Mouse (Mus musculus) CH12.LX (cell line): ENCODE results near the gene Prkaa2. TPM values are rescaled to one million over a fixed set of nuclear protein-coding genes. Genes with fewer than 3 reads are reported as not detected.

Experiments used
- DNase-seq: peaks from one replicate; pipeline ENCODE4 v3.0.0-alpha.2; 2013; ENCODE audit errors: extremely low read depth
- H3K27ac ChIP-seq: 2 replicates; pipeline ENCODE4 v1.5.1; 2012; ENCODE audit warnings: low read depth, mild to moderate bottlenecking, control low read depth, moderate library complexity; ENCODE audit not compliant: insufficient read depth
- H3K27me3 ChIP-seq: replicated peaks from 2 replicates; pipeline ENCODE3; 2012; ENCODE audit warnings: inconsistent platforms
- H3K36me3 ChIP-seq, 2 experiments: replicated peaks in 1 of 2; 2 replicates each; pipeline versions ENCODE3 to v1.6.1; 2012; ENCODE audit warnings: inconsistent platforms in 1 of 2, low read length in 1 of 2, mild to moderate bottlenecking in 1 of 2, mixed read lengths in 1 of 2, moderate library complexity in 1 of 2; ENCODE audit not compliant: control insufficient read depth in 1 of 2, insufficient read depth in 1 of 2
- H3K4me1 ChIP-seq, 2 experiments: 2 replicates each; pipeline ENCODE4 v1.6.1; 2012; ENCODE audit warnings: inconsistent platforms in 1 of 2, moderate library complexity in 1 of 2; ENCODE audit not compliant: insufficient read depth in 2 of 2, control insufficient read depth in 1 of 2
- H3K4me2 ChIP-seq: 2 replicates; pipeline ENCODE4 v1.6.1; 2012; ENCODE audit warnings: low read depth, mild to moderate bottlenecking, control low read depth; ENCODE audit not compliant: poor library complexity, insufficient read depth, severe bottlenecking
- H3K4me3 ChIP-seq, 3 experiments: fragments of 150-350 bp in 1 of 3; sonication (generic) in 1 of 3; replicated peaks in 1 of 3; 2 replicates each; pipeline versions ENCODE3 to v1.5.1; 2011 to 2012; ENCODE audit warnings: low read depth in 2 of 3, low read length in 2 of 3, mild to moderate bottlenecking in 2 of 3, moderate library complexity in 2 of 3, control low read depth in 1 of 3, improper control_type of control experiment in 1 of 3, inconsistent platforms in 1 of 3, mixed read lengths in 1 of 3; ENCODE audit not compliant: poor library complexity in 1 of 3
- H3K79me2 ChIP-seq: replicated peaks from 2 replicates; pipeline ENCODE4 v1.6.1; 2012; ENCODE audit warnings: mild to moderate bottlenecking, moderate library complexity; ENCODE audit not compliant: control insufficient read depth, poor library complexity, insufficient read depth, severe bottlenecking; ENCODE audit errors: extremely low read depth
- H3K9ac ChIP-seq: 2 replicates; pipeline ENCODE4 v1.6.1; 2012; ENCODE audit warnings: low read depth, mild to moderate bottlenecking, control low read depth, moderate library complexity; ENCODE audit not compliant: insufficient read depth
- H3K9me3 ChIP-seq: replicated peaks from 2 replicates; pipeline ENCODE3; 2012; ENCODE audit warnings: low read length, inconsistent platforms, mixed read lengths
- CHD1 ChIP-seq: IDR thresholded peaks from 2 replicates; pipeline ENCODE4 v1.6.1; 2012; ENCODE audit warnings: low read depth, low read length, improper control_type of control experiment, inconsistent platforms
- CTCF ChIP-seq, 2 experiments: IDR thresholded peaks in 1 of 2; conservative IDR thresholded peaks in 1 of 2; 2 replicates each; pipeline ENCODE4 v1.5.1; 2011 to 2012; ENCODE audit warnings: low read depth in 2 of 2, low read length in 2 of 2, improper control_type of control experiment in 1 of 2, inconsistent platforms in 1 of 2, mild to moderate bottlenecking in 1 of 2, moderate library complexity in 1 of 2
- E2F4 ChIP-seq: IDR thresholded peaks from 2 replicates; pipeline ENCODE4 v1.6.1; 2011; ENCODE audit warnings: low read depth, low read length, improper control_type of control experiment; ENCODE audit not compliant: insufficient replicate concordance
- HCFC1 ChIP-seq: IDR thresholded peaks from 2 replicates; pipeline ENCODE4 v1.6.1; 2012; ENCODE audit warnings: low read depth, mild to moderate bottlenecking, inconsistent platforms, low read length, improper control_type of control experiment
- JUND ChIP-seq: conservative IDR thresholded peaks from 2 replicates; pipeline ENCODE4 v1.6.1; 2011; ENCODE audit warnings: low read depth, low read length, improper control_type of control experiment
- KAT2A ChIP-seq: IDR thresholded peaks from 2 replicates; pipeline ENCODE4 v1.6.1; 2012; ENCODE audit warnings: low read length, improper control_type of control experiment, inconsistent platforms; ENCODE audit not compliant: insufficient replicate concordance
- MEF2A ChIP-seq: IDR thresholded peaks from 2 replicates; pipeline ENCODE4 v1.6.1; 2014; ENCODE audit warnings: low read depth, mild to moderate bottlenecking, inconsistent platforms, low read length, improper control_type of control experiment, borderline replicate concordance
- MXI1 ChIP-seq: IDR thresholded peaks from 2 replicates; pipeline ENCODE4 v1.6.1; 2011; ENCODE audit warnings: mild to moderate bottlenecking, low read depth, low read length, improper control_type of control experiment
- MYC ChIP-seq: IDR thresholded peaks from 2 replicates; pipeline ENCODE4 v1.6.1; 2011; ENCODE audit warnings: low read depth, mild to moderate bottlenecking, improper control_type of control experiment, low read length
- NELFE ChIP-seq: IDR thresholded peaks from 2 replicates; pipeline ENCODE4 v1.6.1; 2011; ENCODE audit warnings: low read depth, low read length, improper control_type of control experiment
- NRF1 ChIP-seq: IDR thresholded peaks from 2 replicates; pipeline ENCODE4 v1.6.1; 2014; ENCODE audit warnings: low read depth, mild to moderate bottlenecking, inconsistent platforms, low read length, improper control_type of control experiment, moderate library complexity
- RCOR1 ChIP-seq: conservative IDR thresholded peaks from 2 replicates; pipeline ENCODE4 v1.6.1; 2012; ENCODE audit warnings: low read depth, mild to moderate bottlenecking, inconsistent platforms, low read length, improper control_type of control experiment
- SIN3A ChIP-seq: IDR thresholded peaks from 2 replicates; pipeline ENCODE4 v1.6.1; 2012; ENCODE audit warnings: low read length, improper control_type of control experiment, inconsistent platforms
- SMC3 ChIP-seq: IDR thresholded peaks from 2 replicates; pipeline ENCODE4 v1.6.1; 2011; ENCODE audit warnings: low read depth, low read length, improper control_type of control experiment
- TBP ChIP-seq: conservative IDR thresholded peaks from 2 replicates; pipeline ENCODE4 v1.6.1; 2011; ENCODE audit warnings: low read depth, low read length, improper control_type of control experiment
- TCF12 ChIP-seq: IDR thresholded peaks from 2 replicates; pipeline ENCODE4 v1.6.1; 2014; ENCODE audit warnings: low read depth, mild to moderate bottlenecking, inconsistent platforms, low read length, improper control_type of control experiment
- UBTF ChIP-seq: IDR thresholded peaks from 2 replicates; pipeline ENCODE4 v1.6.1; 2012; ENCODE audit warnings: low read depth, mild to moderate bottlenecking, inconsistent platforms, low read length, improper control_type of control experiment, moderate library complexity
- USF1 ChIP-seq: IDR thresholded peaks from 2 replicates; pipeline ENCODE4 v1.6.1; 2014; ENCODE audit warnings: low read depth, mild to moderate bottlenecking, inconsistent platforms, low read length, improper control_type of control experiment
- ZNF384 ChIP-seq: IDR thresholded peaks from 2 replicates; pipeline ENCODE4 v1.6.1; 2012; ENCODE audit warnings: low read depth, low read length, improper control_type of control experiment, inconsistent platforms
- dilution Hi-C: fragments of 300-500 bp; cut with MboI; formaldehyde crosslinking; loops from 2 replicates; pipeline ENCODE4 v1.14.3; 2020; ENCODE audit warnings: low sequenced_read_pairs; ENCODE audit not compliant: extremely low pct_unique_long_range_greater_than_20kb, extremely low pct_ligation_motif_present
- in situ Hi-C: fragments of 300-500 bp; cut with MboI; formaldehyde crosslinking; loops from 3 replicates; pipeline ENCODE4 v1.14.3; 2019; ENCODE audit warnings: low sequenced_read_pairs, low pct_ligation_motif_present, low pct_unique_long_range_greater_than_20kb, mixed read lengths
- polyA plus RNA-seq: library from polyadenylated mRNA; unstranded; fragments of >175 nt; gene quantifications from 2 replicates; pipeline ENCODE4 v1.2.1, GENCODE M21; 2012; ENCODE audit warnings: low read depth; ENCODE audit not compliant: insufficient read length
- total RNA-seq, 2 experiments: library from RNA; depleted of rRNA; stranded (reverse); fragments of 300-350 nt in 1 of 2; fragments of >200 nt in 1 of 2; gene quantifications; 2 replicates each; pipeline ENCODE4 v1.2.3; 2012 to 2014

Gene Prkaa2
- total and polyA plus RNA-seq, 3 experiments = 0.23 to 0.68 (median 0.29) TPM

DNA sequence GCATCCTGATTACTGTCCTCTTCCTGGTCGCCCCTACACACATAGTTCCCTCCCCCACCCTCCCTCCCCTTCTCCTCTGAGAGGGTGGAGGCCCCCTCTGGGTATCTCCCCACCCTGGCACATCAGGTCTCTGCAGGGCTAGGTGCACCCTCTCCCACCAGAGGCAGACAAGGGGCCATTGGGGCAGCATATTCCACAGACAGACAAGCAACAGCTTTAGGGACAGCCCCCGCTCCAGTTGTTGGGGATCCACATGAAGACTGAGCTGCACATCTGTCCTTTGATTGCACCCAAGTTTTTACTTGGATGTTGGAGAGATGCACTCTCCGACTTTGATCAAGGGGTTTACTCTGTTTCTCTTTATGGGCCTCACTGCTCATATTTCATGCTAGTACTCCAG, 3.8 kb upstream of the Prkaa2 start:
- Histone ChIP-seq H3K4me3 (no peak overlapping the region), H3K27ac (no peak overlapping the region), H3K4me1 (peaks cover 0 to 3% of the 10 kb centered on the region in 2 experiments; a peak in 1 of 4 replicates), H3K9ac (no peak overlapping the region), H3K79me2 (no peaks in the 10 kb centered on the region), H3K9me3 (no peaks in the 10 kb centered on the region), H3K36me3 (no peaks in the 10 kb centered on the region), H3K4me2 (no peak overlapping the region)
- in situ Hi-C loops = no loop called here
- dilution Hi-C loops = no loop called here
- DNase-seq = no peak
- TF ChIP-seq TCF12 = no peak
- no peak for TF ChIP-seq TBP
- no peak for TF ChIP-seq NRF1
- no peak for TF ChIP-seq E2F4
- no peak for TF ChIP-seq RCOR1
- no peak for TF ChIP-seq HCFC1
- no peak for TF ChIP-seq UBTF
- no peak for TF ChIP-seq ZNF384
- no peak for TF ChIP-seq MXI1
- no peak for TF ChIP-seq USF1
- TF ChIP-seq CTCF (conservative IDR thresholded peaks at IDR 0.05 in 1 of 2, IDR thresholded peaks at IDR 0.05 in 1 of 2; ENCODE audit: low read depth in 2 of 2, low read length in 2 of 2) = no peak
- no peak for TF ChIP-seq KAT2A
- no peak for TF ChIP-seq CHD1
- no peak for TF ChIP-seq MYC
- TF ChIP-seq SMC3 = no peak
- no peak for TF ChIP-seq JUND
- TF ChIP-seq NELFE = no peak
- TF ChIP-seq SIN3A = no peak
- TF ChIP-seq, all 38 proteins: peak for 0
- H3K27me3 ChIP-seq = peaks cover 6% of the 10 kb centered on the region

DNA sequence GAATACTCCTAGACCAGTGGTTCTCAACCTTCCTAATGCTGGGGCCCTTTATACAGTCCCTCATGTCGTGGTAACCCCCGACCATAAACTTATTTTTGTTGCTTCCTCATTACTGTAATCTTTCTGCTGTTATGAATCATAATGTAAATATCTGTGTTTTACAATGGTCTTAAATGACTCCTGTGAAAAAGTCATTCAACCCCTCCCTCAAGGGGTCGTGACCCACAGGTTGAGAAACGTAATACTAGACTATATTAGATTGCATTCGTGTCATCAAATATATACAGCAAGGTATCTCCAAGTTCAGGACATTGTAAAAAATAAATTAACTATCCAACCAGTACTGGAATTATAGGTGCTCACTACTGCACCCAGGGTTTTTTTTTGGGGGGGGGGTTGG, 3.4 kb upstream of the Prkaa2 start:
- H3K4me3 ChIP-seq = no peak overlapping the region
- no peak overlapping the region for H3K9ac ChIP-seq
- H3K36me3 ChIP-seq = no peaks in the 10 kb centered on the region
- no peak for DNase-seq
- no peak overlapping the region for H3K4me2 ChIP-seq
- in situ Hi-C loops = no loop called here
- no peaks in the 10 kb centered on the region for H3K9me3 ChIP-seq
- no peak overlapping the region for H3K27ac ChIP-seq
- TF ChIP-seq ZNF384 (no peak), UBTF (no peak), MEF2A (no peak)
- peaks cover 6% of the 10 kb centered on the region for H3K27me3 ChIP-seq
- dilution Hi-C loops = no loop called here
- H3K79me2 ChIP-seq = no peaks in the 10 kb centered on the region
- H3K4me1 ChIP-seq = peaks cover 0 to 3% of the 10 kb centered on the region in 2 experiments; a peak in 1 of 4 replicates
